Mouse (Mus musculus) heart, postnatal 14 days (tissue): ENCODE measurements around the gene Aven. TPM values are rescaled to one million over a fixed set of nuclear protein-coding genes. Genes with fewer than 3 reads are reported as not detected.

Experiments used
- DNase-seq, 2 experiments: peaks; one replicate each; pipeline ENCODE4 v3.0.0; 2021 to 2022
- intact Hi-C: fragments of 180-260 bp; cut with DNase I; formaldehyde crosslinking; loops from one replicate; pipeline ENCODE4 v1.15.1; 2025
- total RNA-seq, 2 experiments: library from RNA; stranded (reverse); gene quantifications; 2 replicates each; pipeline ENCODE4 v1.2.3; 2021

Gene Aven
- total RNA-seq, 2 experiments from 2014 or later: 16.9 to 17.1 TPM

- no peak for DNase-seq
- intact Hi-C loops: no loop called here
Observed at GRCm38 (mm10) chr2:112532812-112533496, 40.2 kb downstream of the Aven start.

GRCm38 (mm10) chr2:112534677-112535222 is 42.0 kb downstream of the Aven start:
- intact Hi-C loops: no loop called here
- DNase-seq: no peak

- DNase-seq: peak in 1 of 2 experiments; percentile 12
Observed at GRCm38 (mm10) chr2:112538783-112539182, 46.0 kb downstream of the Aven start.

GRCm38 (mm10) chr2:112541695-112542285 is 49.0 kb downstream of the Aven start:
- intact Hi-C loops: no loop called here
- no peak for DNase-seq

More at GRCm38 (mm10) chr2:112538783-112539182, 46.0 kb downstream of the Aven start:
- intact Hi-C loops: loop anchor here (2.0 kb wide), 1 partner anchor 226 kb away; no protein-coding TSS in a partner anchor

- no peak for DNase-seq
- intact Hi-C loops: no loop called here
Observed at GRCm38 (mm10) chr2:112556527-112556926, 63.8 kb downstream of the Aven start.

- no peak for DNase-seq
- intact Hi-C loops: no loop called here
Observed at GRCm38 (mm10) chr2:112557453-112557852, 64.7 kb downstream of the Aven start.

- intact Hi-C loops: no loop called here
- DNase-seq: no peak
Observed at GRCm38 (mm10) chr2:112561549-112561948, 68.8 kb downstream of the Aven start.

GRCm38 (mm10) chr2:112565060-112565459 is 72.3 kb downstream of the Aven start:
- intact Hi-C loops: no loop called here
- DNase-seq: no peak

GRCm38 (mm10) chr2:112566290-112567085 is 73.7 kb downstream of the Aven start:
- DNase-seq: no peak
- intact Hi-C loops: no loop called here

GRCm38 (mm10) chr2:112567786-112568185 is 75.0 kb downstream of the Aven start:
- intact Hi-C loops: no loop called here
- peak; percentile 13 to 18 for DNase-seq

- intact Hi-C loops: no loop called here
- DNase-seq: no peak
Observed at GRCm38 (mm10) chr2:112590985-112591384, 98.2 kb downstream of the Aven start.

GRCm38 (mm10) chr2:112591451-112591871 is 98.7 kb downstream of the Aven start:
- DNase-seq: peak; percentile 14 to 15
- intact Hi-C loops: no loop called here

GRCm38 (mm10) chr2:112593322-112593721 is 100.6 kb downstream of the Aven start:
- DNase-seq: no peak
- intact Hi-C loops: no loop called here

GRCm38 (mm10) chr2:112593781-112594180 is 101.0 kb downstream of the Aven start:
- DNase-seq: no peak
- intact Hi-C loops: no loop called here

GRCm38 (mm10) chr2:112595807-112596206 is 103.0 kb downstream of the Aven start:
- intact Hi-C loops: no loop called here

GRCm38 (mm10) chr2:112596415-112596814 is 103.7 kb downstream of the Aven start:
- intact Hi-C loops: no loop called here
- DNase-seq: no peak

More at GRCm38 (mm10) chr2:112595807-112596206, 103.0 kb downstream of the Aven start:
- no peak for DNase-seq

GRCm38 (mm10) chr2:112597064-112597463 is 104.3 kb downstream of the Aven start:
- intact Hi-C loops: no loop called here
- DNase-seq: no peak

GRCm38 (mm10) chr2:112600222-112600621 is 107.5 kb downstream of the Aven start:
- intact Hi-C loops: no loop called here
- no peak for DNase-seq

- DNase-seq: no peak
- intact Hi-C loops: no loop called here
Observed at GRCm38 (mm10) chr2:112602487-112602886, 109.7 kb downstream of the Aven start.

- intact Hi-C loops: no loop called here
Observed at GRCm38 (mm10) chr2:112606536-112606935, 113.8 kb downstream of the Aven start.

GRCm38 (mm10) chr2:112612628-112613027 is 119.9 kb downstream of the Aven start:
- DNase-seq: no peak
- intact Hi-C loops: loop anchor here (10.0 kb wide), 1 partner anchor 108 kb away; no protein-coding TSS in a partner anchor

More at GRCm38 (mm10) chr2:112606536-112606935, 113.8 kb downstream of the Aven start:
- no peak for DNase-seq
